Mouse (Mus musculus) brain, embryonic 18.5 days (tissue): ENCODE data around the gene Rngtt.
"Not testable (repeated sequence)": the region's sequence is repeated elsewhere in the genome, so short reads cannot be mapped to it uniquely, and the experiment has no call there.

ENCODE experiments used
- DNase-seq: peaks from one replicate; pipeline ENCODE4 v3.0.0-alpha.2; 2012; ENCODE audit warnings: low read depth, low spot score

Gene Rngtt

GRCm38 (mm10) chr4:33309764-33310757 is at the start of gene Rngtt:
TSS of gene Rngtt (plus strand) at chr4:33310311.
- DNase-seq = peak; percentile 85

GRCm38 (mm10) chr4:33260311-33260710 is 49.8 kb upstream of the Rngtt start:
- DNase-seq = no peak

GRCm38 (mm10) chr4:33261311-33261753 is 48.8 kb upstream of the Rngtt start:
- peak; percentile 12 for DNase-seq

GRCm38 (mm10) chr4:33262897-33263296 is 47.2 kb upstream of the Rngtt start:
- no peak for DNase-seq

- DNase-seq = no peak
Measured at GRCm38 (mm10) chr4:33264979-33265726, 45.0 kb upstream of the Rngtt start.

- no peak for DNase-seq
Measured at GRCm38 (mm10) chr4:33270386-33271314, 39.5 kb upstream of the Rngtt start.

- no peak for DNase-seq
Measured at GRCm38 (mm10) chr4:33273437-33273836, 36.7 kb upstream of the Rngtt start.

GRCm38 (mm10) chr4:33281891-33282685 is 28.0 kb upstream of the Rngtt start:
- DNase-seq = no peak

GRCm38 (mm10) chr4:33284083-33284880 is 25.8 kb upstream of the Rngtt start:
- DNase-seq = no peak

- DNase-seq = no peak
Measured at GRCm38 (mm10) chr4:33285448-33285847, 24.7 kb upstream of the Rngtt start.

- DNase-seq = no peak
Measured at GRCm38 (mm10) chr4:33289106-33289650, 20.9 kb upstream of the Rngtt start.

- DNase-seq = no peak
Measured at GRCm38 (mm10) chr4:33290002-33290401, 20.1 kb upstream of the Rngtt start, which contains the start of gene Pnrc1. TSS of gene Pnrc1 (minus strand) at chr4:33290163.

GRCm38 (mm10) chr4:33290878-33291277 is 19.2 kb upstream of the Rngtt start:
- DNase-seq = no peak

- DNase-seq = peak; percentile 34
Measured at GRCm38 (mm10) chr4:33292409-33293370, 17.4 kb upstream of the Rngtt start.

GRCm38 (mm10) chr4:33300891-33301665 is 9.0 kb upstream of the Rngtt start:
- not testable (repeated sequence) for DNase-seq

- no peak for DNase-seq
Measured at GRCm38 (mm10) chr4:33303057-33303456, 7.1 kb upstream of the Rngtt start.

GRCm38 (mm10) chr4:33307146-33307545 is 3.0 kb upstream of the Rngtt start:
- DNase-seq = no peak
